26 mouse cellular contexts compared by ENCODE assay signal in the genomic region with DNA sequence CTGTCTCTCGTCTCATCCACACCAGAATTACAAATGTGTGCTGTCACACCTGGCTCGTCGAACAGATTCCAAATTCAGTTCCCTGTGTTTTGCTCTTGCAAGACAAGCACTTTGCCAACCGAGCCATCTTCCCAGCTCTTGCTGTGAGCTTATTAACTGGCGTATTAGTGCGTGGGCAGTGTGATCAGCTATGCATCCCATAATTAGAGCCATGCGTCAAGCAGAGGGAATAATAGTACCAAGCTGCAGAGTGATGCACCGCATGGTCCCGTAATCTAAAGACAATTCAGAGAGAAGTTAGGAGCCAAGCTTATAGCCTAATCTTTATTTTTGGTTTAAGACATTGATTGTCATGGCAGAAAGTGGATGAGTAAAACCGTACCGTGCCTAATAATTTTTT. TPM values are rescaled to one million over a fixed set of nuclear protein-coding genes. Genes with fewer than 3 reads are reported as not detected.
DNase-seq lines count a peak whose midpoint lies in the region; ATAC-seq and TF ChIP-seq lines count a peak whose summit lies in the region.
"Had no signal": no experiment of that assay in that cellular context is flagged by ENCODE, and none has a peak within 500 bp of the region (broad histone marks: within the 10 kb centered on the region; RNA-seq: fewer than 3 reads in every experiment).

No protein-coding gene starts in this region.

- no peak overlapping the region for H3K9ac ChIP-seq in hindbrain, embryonic 13.5 days
- H3K9ac ChIP-seq in hindbrain, embryonic 11.5 days (ENCODE audit: low read depth, low read length) = no peak overlapping the region
- no peak overlapping the region for H3K9ac ChIP-seq in hindbrain, embryonic 14.5 days
- no peak overlapping the region for H3K9ac ChIP-seq in neural tube, embryonic 15.5 days (replicated peaks)
- H3K9ac ChIP-seq: liver, postnatal 0 days had no signal

- no peak overlapping the region for H3K4me3 ChIP-seq in hindbrain, embryonic 13.5 days
- H3K4me3 ChIP-seq in hindbrain, embryonic 11.5 days (ENCODE audit: low read depth, low read length) = no peak overlapping the region
- H3K4me3 ChIP-seq in hindbrain, embryonic 14.5 days (replicated peaks; ENCODE audit: low read length) = no peak overlapping the region
- H3K4me3 ChIP-seq in neural tube, embryonic 15.5 days (replicated peaks) = no peak overlapping the region
- H3K4me3 ChIP-seq: forebrain, embryonic 10.5 days; midbrain, embryonic 12.5 days; myocyte had no signal

- peaks cover 38% of the 10 kb centered on the region for H3K4me1 ChIP-seq in hindbrain, embryonic 13.5 days (replicated peaks)
- H3K4me1 ChIP-seq in hindbrain, embryonic 11.5 days (replicated peaks; ENCODE audit: control insufficient read depth, insufficient read depth, low read length) = no peaks in the 10 kb centered on the region
- H3K4me1 ChIP-seq in hindbrain, embryonic 14.5 days (replicated peaks; ENCODE audit: control insufficient read depth, insufficient read depth, low read length) = peaks cover 21% of the 10 kb centered on the region; the same call in 1 of the 2 replicates
- H3K4me1 ChIP-seq in neural tube, embryonic 15.5 days = peaks cover 33% of the 10 kb centered on the region

- no peaks in the 10 kb centered on the region for H3K36me3 ChIP-seq in hindbrain, embryonic 13.5 days
- no peaks in the 10 kb centered on the region for H3K36me3 ChIP-seq in hindbrain, embryonic 11.5 days (ENCODE audit: control insufficient read depth, insufficient read depth, low read length)
- no peaks in the 10 kb centered on the region for H3K36me3 ChIP-seq in hindbrain, embryonic 14.5 days (replicated peaks; ENCODE audit: control insufficient read depth, insufficient read depth)
- H3K36me3 ChIP-seq in neural tube, embryonic 15.5 days = no peaks in the 10 kb centered on the region
- H3K36me3 ChIP-seq: forebrain, embryonic 10.5 days; midbrain, embryonic 12.5 days had no signal

- 63% methylated on average over 11 of the region's 11 CpGs for whole genome bisulfite sequencing in hindbrain, embryonic 13.5 days
- 88% methylated on average over 11 of the region's 11 CpGs for WGBS in hindbrain, embryonic 11.5 days
- 67% methylated on average over 11 of the region's 11 CpGs for WGBS in hindbrain, embryonic 14.5 days
- WGBS in neural tube, embryonic 15.5 days = 44% methylated on average over 11 of the region's 11 CpGs

- no peak for ATAC-seq in hindbrain, embryonic 13.5 days (ENCODE audit: low FRiP score)
- no peak for ATAC-seq in hindbrain, embryonic 11.5 days (ENCODE audit: low FRiP score)
- no peak for ATAC-seq in hindbrain, embryonic 14.5 days (ENCODE audit: low FRiP score)
- ATAC-seq in neural tube, embryonic 15.5 days (ENCODE audit: low FRiP score) = no peak
- ATAC-seq: liver, postnatal 0 days had no signal

- H3K27me3 ChIP-seq in hindbrain, embryonic 13.5 days = 0 out of 2 replicates have a peak, but pooled peaks cover 5% of the 10 kb centered on the region
- H3K27me3 ChIP-seq in hindbrain, embryonic 11.5 days (ENCODE audit: control insufficient read depth, insufficient read depth, low read length) = no peaks in the 10 kb centered on the region
- no peaks in the 10 kb centered on the region for H3K27me3 ChIP-seq in hindbrain, embryonic 14.5 days (ENCODE audit: control insufficient read depth, insufficient read depth, low read length)
- no peaks in the 10 kb centered on the region for H3K27me3 ChIP-seq in neural tube, embryonic 15.5 days (replicated peaks)
- H3K27me3 ChIP-seq: midbrain, embryonic 12.5 days had no signal

- no peak overlapping the region for H3K4me2 ChIP-seq in hindbrain, embryonic 13.5 days
- H3K4me2 ChIP-seq in hindbrain, embryonic 11.5 days (replicated peaks; ENCODE audit: low read depth, low read length) = no peak overlapping the region
- H3K4me2 ChIP-seq in hindbrain, embryonic 14.5 days (replicated peaks) = no peak overlapping the region
- H3K4me2 ChIP-seq in neural tube, embryonic 15.5 days = no peak overlapping the region
- H3K4me2 ChIP-seq: midbrain, embryonic 12.5 days had no signal

- DNase-seq in hindbrain, embryonic 11.5 days (ENCODE audit: low spot score) = no peak
- peak; percentile 42 for DNase-seq in brain, embryonic 14.5 days (ENCODE audit: low read depth)
- DNase-seq in hindbrain, embryonic 14.5 days (ENCODE audit: low spot score) = no peak
- DNase-seq in urinary bladder, adult 2 months (ENCODE audit: low spot score) = no peak
- DNase-seq in kidney, postnatal 10 days = no peak
- DNase-seq in embryo, embryonic 9.5 days (ENCODE audit: extremely low spot score) = no peak
- DNase-seq: adrenal gland, adult 8-10 months; B cell, adult 2 months; cerebellum, adult 11-12 months; cerebellum, postnatal 25 days; gastrocnemius, postnatal 36 days; heart, postnatal 14 days; kidney, adult 9 months; kidney, postnatal 4 days; layer of hippocampus, postnatal 36 days; liver; liver, postnatal 0 days; lung, postnatal 36 days; right cerebral cortex, postnatal 25 days had no signal

- TF ChIP-seq POLR2A in brain, embryonic 14.5 days (IDR thresholded peaks at IDR 0.05; ENCODE audit: borderline replicate concordance, extremely low read depth, insufficient read depth, insufficient read length, poor library complexity, severe bottlenecking) = no peak

- H3K9me3 ChIP-seq in hindbrain, embryonic 13.5 days = no peaks in the 10 kb centered on the region
- no peaks in the 10 kb centered on the region for H3K9me3 ChIP-seq in hindbrain, embryonic 11.5 days (ENCODE audit: control insufficient read depth, low read length)
- H3K9me3 ChIP-seq in hindbrain, embryonic 14.5 days (ENCODE audit: control insufficient read depth, low read length) = no peaks in the 10 kb centered on the region
- H3K9me3 ChIP-seq in neural tube, embryonic 15.5 days (replicated peaks) = no peaks in the 10 kb centered on the region
- H3K9me3 ChIP-seq: forebrain, embryonic 10.5 days; midbrain, embryonic 12.5 days had no signal

- no peak for TF ChIP-seq CTCF in brain, embryonic 14.5 days (IDR thresholded peaks at IDR 0.05; ENCODE audit: borderline replicate concordance, extremely low read depth, insufficient read depth, insufficient read length)

- H3K27ac ChIP-seq in hindbrain, embryonic 13.5 days = 0 out of 2 replicates have a peak overlapping the region, but pooled peaks have one; percentile 45
- H3K27ac ChIP-seq in hindbrain, embryonic 11.5 days (ENCODE audit: low read depth, low read length) = no peak overlapping the region
- H3K27ac ChIP-seq in hindbrain, embryonic 14.5 days = 0 out of 2 replicates have a peak overlapping the region, but pooled peaks have one; percentile 58
- peak overlapping the region; percentile 67; the same call in 1 of the 2 replicates for H3K27ac ChIP-seq in neural tube, embryonic 15.5 days (replicated peaks)
- H3K27ac ChIP-seq: forebrain, embryonic 10.5 days; midbrain, embryonic 12.5 days had no signal

RNA-seq across cellular contexts. Expression of gene Krtap5-4, which starts 15.8 kb away (rescaled TPM):
- polyA plus RNA-seq in hindbrain, embryonic 13.5 days (2015; fragmentation: Nextera tagmentation; extraction: Ambion mirVana) = not detected in 2 replicates
- polyA plus RNA-seq in hindbrain, embryonic 11.5 days (2014; fragmentation: Nextera tagmentation; extraction: Ambion mirVana) = not detected in 2 replicates
- not detected in 2 replicates for polyA plus RNA-seq in brain, embryonic 14.5 days (2012; rRNA removed)
- polyA plus RNA-seq in hindbrain, embryonic 14.5 days (2014; fragmentation: Nextera tagmentation; extraction: Ambion mirVana) = not detected in 2 replicates
- polyA plus RNA-seq in neural tube, embryonic 15.5 days (2015; fragmentation: Nextera tagmentation; extraction: Ambion mirVana) = not detected in 2 replicates
- polyA plus RNA-seq in urinary bladder, adult 2 months (2012; rRNA removed) = not detected in 2 replicates
- polyA plus RNA-seq: forebrain, embryonic 10.5 days; frontal cortex, adult 2 months; liver, postnatal 0 days; midbrain, embryonic 12.5 days; myocyte; thymus, postnatal 0 days had no signal

RNA-seq across cellular contexts. Expression of gene Krtap5-1, which starts 22.2 kb away (rescaled TPM):
- not detected in 2 replicates for polyA plus RNA-seq in hindbrain, embryonic 13.5 days (2015; fragmentation: Nextera tagmentation; extraction: Ambion mirVana)
- polyA plus RNA-seq in hindbrain, embryonic 11.5 days (2014; fragmentation: Nextera tagmentation; extraction: Ambion mirVana) = not detected in 2 replicates
- not detected in 2 replicates for polyA plus RNA-seq in brain, embryonic 14.5 days (2012; rRNA removed)
- polyA plus RNA-seq in hindbrain, embryonic 14.5 days (2014; fragmentation: Nextera tagmentation; extraction: Ambion mirVana) = not detected in 2 replicates
- polyA plus RNA-seq in neural tube, embryonic 15.5 days (2015; fragmentation: Nextera tagmentation; extraction: Ambion mirVana) = not detected in 2 replicates
- not detected in 2 replicates for polyA plus RNA-seq in urinary bladder, adult 2 months (2012; rRNA removed)
- polyA plus RNA-seq: forebrain, embryonic 10.5 days; frontal cortex, adult 2 months; liver, postnatal 0 days; midbrain, embryonic 12.5 days; myocyte; thymus, postnatal 0 days had no signal

RNA-seq across cellular contexts. Expression of gene Gm4559, which starts 45.0 kb away (rescaled TPM):
- not detected in 2 replicates for polyA plus RNA-seq in hindbrain, embryonic 13.5 days (2015; fragmentation: Nextera tagmentation; extraction: Ambion mirVana)
- not detected in 2 replicates for polyA plus RNA-seq in hindbrain, embryonic 11.5 days (2014; fragmentation: Nextera tagmentation; extraction: Ambion mirVana)
- polyA plus RNA-seq in brain, embryonic 14.5 days (2012; rRNA removed) = not detected in 2 replicates
- polyA plus RNA-seq in hindbrain, embryonic 14.5 days (2014; fragmentation: Nextera tagmentation; extraction: Ambion mirVana) = not detected in 2 replicates
- not detected in 2 replicates for polyA plus RNA-seq in neural tube, embryonic 15.5 days (2015; fragmentation: Nextera tagmentation; extraction: Ambion mirVana)
- polyA plus RNA-seq in urinary bladder, adult 2 months (2012; rRNA removed) = not detected in 2 replicates
- polyA plus RNA-seq: forebrain, embryonic 10.5 days; frontal cortex, adult 2 months; liver, postnatal 0 days; midbrain, embryonic 12.5 days; myocyte; thymus, postnatal 0 days had no signal

RNA-seq across cellular contexts. Expression of gene Ifitm10, which starts 54.4 kb away (rescaled TPM):
- polyA plus RNA-seq in hindbrain, embryonic 13.5 days (2015; fragmentation: Nextera tagmentation; extraction: Ambion mirVana) = 2.3 and 2.6 TPM in 2 replicates
- 0.39 and 0.47 TPM in 2 replicates for polyA plus RNA-seq in hindbrain, embryonic 11.5 days (2014; fragmentation: Nextera tagmentation; extraction: Ambion mirVana)
- 2.8 and 2.9 TPM in 2 replicates for polyA plus RNA-seq in brain, embryonic 14.5 days (2012; rRNA removed)
- polyA plus RNA-seq in hindbrain, embryonic 14.5 days (2014; fragmentation: Nextera tagmentation; extraction: Ambion mirVana) = 6.4 and 7.3 TPM in 2 replicates
- polyA plus RNA-seq in neural tube, embryonic 15.5 days (2015; fragmentation: Nextera tagmentation; extraction: Ambion mirVana) = 13.5 and 14.7 TPM in 2 replicates
- 35.2 and 36.2 TPM in 2 replicates for polyA plus RNA-seq in urinary bladder, adult 2 months (2012; rRNA removed)
